Mouse (Mus musculus) kidney, adult 8-10 months (tissue): ENCODE results near the gene Dusp8.

Experiments used
- DNase-seq, 2 experiments: peaks; one replicate each; pipeline ENCODE4 v3.0.0; 2022

The Dusp8 gene

DNA sequence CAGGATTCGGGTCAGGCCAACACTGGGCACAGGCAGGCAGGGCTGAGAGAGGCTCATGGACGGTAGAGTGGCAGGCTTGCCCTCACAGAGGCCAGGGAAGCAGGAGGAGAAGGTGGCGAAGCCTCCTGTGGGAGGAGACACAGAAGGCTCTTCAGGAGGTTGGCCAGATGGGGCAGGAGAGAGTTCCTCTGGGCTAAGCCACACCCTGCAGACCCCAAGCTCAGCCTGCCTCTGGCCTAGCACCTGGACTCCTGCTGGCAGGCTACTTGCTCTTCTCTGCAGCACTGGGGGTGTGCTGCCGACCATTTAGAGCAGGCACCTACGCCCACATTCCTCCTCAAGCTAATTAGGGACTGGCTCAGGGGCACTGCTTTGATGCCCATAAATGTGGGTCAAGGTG lies 11.2 kb downstream of the Dusp8 start:
- DNase-seq, result no peak

DNA sequence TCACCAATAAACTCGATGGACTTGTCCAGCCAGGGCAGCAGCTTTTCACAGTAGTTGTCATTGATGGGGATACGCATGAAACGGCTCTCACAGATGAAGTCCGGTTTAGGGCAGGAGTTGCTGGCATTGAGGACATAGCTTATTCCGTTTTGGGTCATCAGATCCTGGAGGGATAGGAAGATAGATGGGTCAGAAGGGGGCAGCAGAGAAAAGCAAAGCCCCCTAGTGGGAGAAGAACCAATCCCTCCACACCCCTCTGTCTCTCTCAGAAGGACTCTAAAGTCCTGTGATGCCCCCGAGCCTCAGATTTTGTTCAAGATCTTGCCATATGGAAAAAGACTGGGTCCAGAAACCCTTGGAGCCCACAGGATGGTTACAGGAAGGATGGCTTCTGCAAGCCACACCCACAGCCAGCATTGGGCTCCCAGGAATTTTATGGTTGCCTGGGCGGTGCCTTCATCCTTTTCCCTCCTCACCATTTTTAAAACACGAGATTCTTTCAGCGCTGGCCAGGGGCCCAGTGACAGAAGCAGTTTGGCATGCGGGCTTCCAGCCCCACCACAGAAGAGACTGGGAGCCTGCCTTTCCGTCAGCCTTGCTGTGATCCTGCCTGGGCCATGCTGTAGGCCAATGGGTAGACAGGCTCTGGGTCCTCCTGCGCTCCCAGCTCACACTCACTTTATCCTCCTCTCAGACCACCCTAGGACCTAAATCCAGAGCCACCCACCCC lies 11.9 kb downstream of the Dusp8 start:
- peak; percentile 36 to 48 for DNase-seq

DNA sequence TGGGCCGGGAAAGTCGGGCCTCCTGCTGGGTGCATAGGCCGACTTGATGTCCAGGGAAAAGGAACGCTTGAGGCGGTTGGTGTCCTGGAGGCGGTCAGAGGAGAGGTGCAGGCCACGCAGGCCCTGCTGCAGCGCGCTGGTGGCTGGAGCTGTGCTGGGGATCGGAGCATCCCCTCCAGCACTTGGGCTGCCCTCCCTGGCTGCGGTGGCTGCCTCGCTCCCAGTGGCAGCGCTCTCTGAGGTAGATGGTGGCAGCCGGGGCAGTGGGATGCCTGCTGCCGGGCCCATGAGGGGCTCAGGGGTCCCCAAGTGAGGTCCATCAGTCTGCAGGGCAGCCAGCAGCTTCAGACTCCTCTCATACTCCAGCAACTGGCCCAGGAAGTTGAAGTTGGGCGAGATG lies 13.0 kb downstream of the Dusp8 start:
- no peak for DNase-seq

DNA sequence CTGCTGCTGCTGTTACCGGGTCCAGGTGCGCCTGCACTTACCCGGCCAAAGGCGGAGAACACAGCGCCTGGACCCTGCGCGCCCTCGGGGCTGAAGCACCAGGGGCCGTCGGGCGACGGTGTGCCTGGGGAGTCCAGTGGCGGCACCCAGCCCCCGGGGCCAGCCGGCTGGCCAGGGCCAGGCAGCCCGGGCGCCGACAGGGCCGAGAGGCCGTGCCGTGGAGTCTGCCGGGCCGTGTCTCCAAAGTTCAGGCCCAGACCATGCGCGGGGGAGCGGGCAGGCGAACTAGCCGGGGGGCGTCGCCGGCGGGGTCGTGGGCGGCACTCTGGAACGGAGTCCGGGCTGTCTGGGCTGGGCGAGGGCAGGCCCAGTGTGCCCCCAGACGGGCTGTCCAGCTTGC lies 13.5 kb downstream of the Dusp8 start:
- no peak for DNase-seq

DNA sequence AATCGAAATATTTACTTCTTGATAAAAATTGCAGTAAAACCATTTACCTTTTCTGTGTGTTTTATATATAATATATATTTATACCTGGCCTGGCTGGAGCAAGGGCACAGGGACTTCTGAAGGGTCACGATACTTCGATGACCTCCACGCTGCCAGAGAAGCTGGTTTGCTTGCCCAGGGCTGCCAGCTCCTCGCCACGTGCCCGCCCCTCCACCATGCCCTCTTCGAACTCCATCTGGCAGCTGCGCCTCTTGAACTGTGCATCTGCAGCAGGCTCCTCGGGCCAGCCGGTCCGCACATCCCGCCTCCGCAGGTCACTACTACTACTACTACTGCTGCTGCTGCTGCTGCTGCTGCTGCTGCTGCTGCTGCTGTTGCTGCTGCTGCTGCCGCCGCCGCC lies 13.9 kb downstream of the Dusp8 start:
- DNase-seq, result no peak

DNA sequence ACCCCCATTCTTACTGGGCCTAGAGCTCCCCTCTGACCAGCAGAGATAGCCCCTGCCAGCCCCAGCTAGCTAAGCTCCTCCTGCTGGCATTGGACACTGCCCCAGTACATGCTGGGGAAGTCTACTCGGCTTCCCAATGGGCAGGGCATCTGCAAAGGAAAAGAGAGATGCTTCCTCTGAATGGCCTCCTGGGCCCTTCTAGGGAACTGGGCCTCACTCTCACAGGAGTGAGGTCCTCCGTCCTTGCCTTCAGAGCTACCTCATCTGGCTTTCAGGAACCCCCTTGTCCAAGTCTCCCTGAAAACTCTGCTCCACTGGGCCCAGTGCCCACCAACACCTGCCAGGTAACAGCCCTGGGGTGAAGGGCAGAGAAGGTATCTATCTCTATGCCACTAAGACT lies 14.8 kb downstream of the Dusp8 start:
- DNase-seq, result no peak

DNA sequence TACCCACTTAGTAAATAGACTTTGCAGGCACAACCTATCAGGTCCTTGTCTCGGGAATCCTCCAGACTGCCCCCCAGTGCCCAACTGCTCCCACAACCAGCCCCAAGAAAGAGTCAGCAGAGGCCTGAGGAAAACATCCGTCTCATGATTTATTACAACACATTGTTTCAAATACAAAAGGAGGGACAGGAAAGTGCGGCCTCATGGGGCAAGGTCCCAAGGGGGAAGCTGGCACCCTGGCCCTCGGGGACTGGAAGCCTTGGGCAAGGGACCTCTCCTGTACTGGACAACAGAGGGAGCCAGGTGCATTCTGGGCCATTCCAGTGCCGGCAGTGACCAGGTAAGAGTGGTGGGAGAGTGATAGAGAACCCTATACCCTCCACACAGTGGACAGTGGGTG lies 16.3 kb downstream of the Dusp8 start:
- peak in 1 of 2 experiments; percentile 15 for DNase-seq

DNA sequence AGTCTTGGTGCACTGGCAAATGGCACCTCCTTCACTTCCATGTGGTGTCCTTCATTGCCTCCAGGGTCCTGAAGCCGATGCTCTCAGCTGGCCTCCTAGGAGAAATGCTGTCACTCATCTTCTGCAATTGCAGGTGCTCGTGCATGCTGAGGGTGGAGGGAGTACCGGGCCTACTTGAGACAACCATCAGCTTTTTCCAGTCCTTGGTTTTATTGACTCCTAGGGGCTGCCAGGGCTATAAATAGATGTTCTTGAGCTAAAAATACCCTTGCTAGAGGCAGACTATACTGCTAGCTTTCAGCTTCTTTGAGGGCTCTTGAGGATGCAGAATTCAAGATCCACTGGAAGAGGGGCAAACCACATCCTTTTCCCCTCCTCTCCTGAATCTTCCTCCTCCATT lies 18.5 kb downstream of the Dusp8 start:
- no peak for DNase-seq

DNA sequence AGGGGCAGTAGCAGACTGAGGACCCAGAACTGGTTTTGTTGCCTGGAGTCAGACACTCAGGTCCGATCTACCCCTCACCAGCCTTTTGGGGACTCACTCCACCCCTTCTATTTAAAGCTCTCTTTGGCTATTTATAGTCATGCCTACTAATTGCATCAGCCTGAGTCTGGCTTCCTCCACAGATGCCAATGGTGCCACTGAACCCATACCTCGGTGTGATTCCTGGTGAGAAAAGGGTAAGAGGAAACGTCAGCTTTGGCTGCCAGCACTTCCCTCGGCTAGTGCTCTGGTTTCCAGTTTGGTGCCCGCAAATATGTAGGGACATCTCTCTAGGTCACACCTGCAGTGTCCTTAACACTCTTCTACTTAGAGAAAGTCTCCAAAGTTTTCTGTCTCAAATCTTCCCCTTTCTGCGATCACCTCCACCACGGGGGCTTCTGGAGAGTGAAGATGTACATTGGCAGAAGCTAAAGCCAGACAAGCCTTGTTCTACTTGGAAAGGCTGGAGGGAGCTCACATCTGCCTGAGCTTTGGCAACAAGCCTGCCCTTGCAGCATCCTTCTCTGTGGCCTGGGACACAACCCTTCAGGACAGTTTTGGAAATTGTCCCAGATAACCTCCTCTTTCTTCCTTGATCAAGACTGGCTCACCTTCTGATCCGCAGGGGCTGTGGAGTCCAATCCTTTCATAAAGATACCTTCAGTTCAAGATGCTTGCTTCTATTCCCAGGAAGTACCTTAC lies 21.3 kb downstream of the Dusp8 start:
- DNase-seq, result no peak

DNA sequence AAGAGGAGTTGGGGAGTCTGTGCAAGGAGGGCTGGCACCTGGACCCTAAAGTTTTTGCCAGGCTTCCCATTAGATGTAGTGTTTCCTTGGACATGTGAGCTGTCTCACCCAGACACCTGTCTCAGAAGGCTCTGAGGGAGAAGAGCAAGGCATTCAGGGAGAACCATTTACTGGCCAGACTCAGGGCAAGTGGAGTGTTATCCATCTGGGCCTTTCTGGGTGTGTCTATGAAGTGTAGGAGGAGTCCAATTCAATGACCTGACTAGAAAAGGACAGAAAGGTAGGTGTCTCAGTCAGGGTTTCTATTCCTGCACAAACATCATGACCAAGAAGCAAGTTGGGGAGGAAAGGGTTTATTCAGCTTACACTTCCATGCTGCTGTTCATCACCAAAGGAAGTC lies 23.9 kb downstream of the Dusp8 start:
- DNase-seq, result no peak

DNA sequence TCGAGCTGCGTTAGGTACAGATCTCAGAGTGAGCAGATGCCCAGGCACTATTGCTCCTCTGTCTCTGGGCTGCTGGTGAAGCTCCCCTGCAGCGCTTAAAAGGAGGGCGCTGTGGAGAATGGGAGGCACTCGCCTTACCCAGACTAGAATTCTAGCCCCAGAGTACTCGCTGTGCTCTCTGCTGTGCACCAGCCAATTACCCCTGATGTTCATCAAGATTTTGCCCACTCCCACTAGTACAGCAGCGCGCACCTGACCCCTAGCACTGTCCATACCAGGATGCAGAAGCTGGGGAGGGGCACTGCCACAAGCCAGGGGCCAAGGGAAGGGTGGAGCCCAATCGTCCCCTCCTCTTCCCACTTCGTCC lies 24.4 kb downstream of the Dusp8 start:
- no peak for DNase-seq

DNA sequence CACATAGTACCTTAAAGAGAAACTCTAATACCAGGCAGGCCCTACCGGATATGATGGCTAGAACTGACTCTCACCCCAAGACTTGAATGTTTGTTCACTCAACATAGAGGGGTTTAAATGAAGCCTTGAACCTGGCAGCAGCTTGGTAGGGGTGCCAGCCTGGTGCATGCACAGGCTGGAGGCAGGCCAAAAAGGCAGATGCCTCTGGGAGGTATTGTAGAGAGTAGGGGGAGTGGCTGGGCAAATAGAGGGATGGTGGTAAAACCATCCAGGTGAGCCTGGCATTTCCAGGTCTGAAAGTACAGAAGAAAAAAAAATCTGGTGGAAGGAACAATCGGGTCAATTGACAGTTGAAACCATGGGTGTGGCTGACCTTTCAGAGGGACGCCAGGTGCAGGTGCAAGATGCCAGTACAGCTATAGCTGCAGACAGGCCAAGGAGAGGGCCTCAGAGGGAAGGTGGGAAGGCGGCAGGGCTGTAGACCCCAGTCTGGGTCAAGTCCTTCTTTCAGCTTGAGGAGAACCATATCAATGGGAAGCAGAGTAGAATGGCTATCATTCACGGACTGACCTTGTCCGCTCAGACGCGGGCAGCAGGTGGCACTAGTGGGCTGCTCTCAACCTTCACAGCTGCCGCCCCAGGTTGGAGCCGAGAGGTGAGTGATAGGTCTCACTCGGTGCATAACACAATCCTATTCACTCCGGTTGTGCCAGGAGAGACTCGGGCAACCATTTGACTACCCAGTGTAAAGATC lies 25.0 kb downstream of the Dusp8 start:
- DNase-seq, result peak; percentile 51 to 82

DNA sequence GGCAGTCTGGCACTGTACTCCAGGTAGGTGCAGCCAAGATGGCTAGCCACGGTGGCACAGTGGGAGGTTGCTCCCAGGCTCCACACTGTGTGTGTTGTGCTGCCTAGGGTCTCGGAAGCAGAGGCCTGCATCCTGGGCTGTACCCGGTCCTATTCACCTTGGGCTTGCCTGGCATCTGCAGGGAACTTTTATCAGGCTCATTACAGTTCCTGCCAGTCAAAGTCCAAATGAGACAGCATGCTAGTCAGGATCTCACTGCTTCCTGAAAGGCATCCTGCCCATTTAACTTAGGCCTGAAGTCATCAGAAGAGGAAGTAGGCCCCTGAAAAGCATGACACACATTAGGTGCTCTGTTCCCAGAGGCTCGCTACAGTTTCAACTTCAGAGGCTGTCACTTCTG lies 27.2 kb downstream of the Dusp8 start:
- DNase-seq, result no peak

DNA sequence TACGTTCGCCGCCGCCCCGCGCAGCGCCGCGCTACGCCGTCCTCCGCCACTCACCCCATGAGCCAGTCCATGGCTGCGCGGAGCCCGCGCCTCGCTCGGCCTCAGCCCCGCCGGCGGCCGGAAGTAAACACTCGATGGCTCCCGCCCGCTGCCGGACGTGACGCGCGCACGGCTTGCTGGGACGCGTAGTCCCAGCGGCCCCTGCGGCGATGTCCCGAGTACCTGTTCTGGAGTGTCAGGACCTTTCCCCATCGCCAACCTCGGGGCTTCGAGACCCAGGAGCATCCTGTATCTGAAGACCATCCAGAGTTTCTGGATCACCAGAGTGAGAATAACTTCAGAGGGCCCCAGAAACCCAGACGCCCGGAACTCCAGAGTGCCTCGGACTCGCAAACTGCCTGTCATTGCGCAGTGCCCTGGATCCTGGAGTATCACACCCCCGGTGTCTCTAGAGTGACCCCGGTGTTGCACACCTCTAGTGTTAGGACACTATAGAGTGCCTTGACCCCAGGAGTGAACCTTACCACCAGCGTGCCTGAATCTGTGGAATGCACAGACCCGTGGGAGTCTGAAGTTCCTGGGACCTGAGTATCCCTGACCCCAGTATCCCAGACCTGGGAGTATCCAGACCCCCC lies 34.6 kb downstream of the Dusp8 start, which contains the start of gene Mob2:
Mob2 (minus strand) TSS at position 135 of the 635 bp plus-strand sequence.
- DNase-seq, result peak; percentile 87 to 90

DNA sequence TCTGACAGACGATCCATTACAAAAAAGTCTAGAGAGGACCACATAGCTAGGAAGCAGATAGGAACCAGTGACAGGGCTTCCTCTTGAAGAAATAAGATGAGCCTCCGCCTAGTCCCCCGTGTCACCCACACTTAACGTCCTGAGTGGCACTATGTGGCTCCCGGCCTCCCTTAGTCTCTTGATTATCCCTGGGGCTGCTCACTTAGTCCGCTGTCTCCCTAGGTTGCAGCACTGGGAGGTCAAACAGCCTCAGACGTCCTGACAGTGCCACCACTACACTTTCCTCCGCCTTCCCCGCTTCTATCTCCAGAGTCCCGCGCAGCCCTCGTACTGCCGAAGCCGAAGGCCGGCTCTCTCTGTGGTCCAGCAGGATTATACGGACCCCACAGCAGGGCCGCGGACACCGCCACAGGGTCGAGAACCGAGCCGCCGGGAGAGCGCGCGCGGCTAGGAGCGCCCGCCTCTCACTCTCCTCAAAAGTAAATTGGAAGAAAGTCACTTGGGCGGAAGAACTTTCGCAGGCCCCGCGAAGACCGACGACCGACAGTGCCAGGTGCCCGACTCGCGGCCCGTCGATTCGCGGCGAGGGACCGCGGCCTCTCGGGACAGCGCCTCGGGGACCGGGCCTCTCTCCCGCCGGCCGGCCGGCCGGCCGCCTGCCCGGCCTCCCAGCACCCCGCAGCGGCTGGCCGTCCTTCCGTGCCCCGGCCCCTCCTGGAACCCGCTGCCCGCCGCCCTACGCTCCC lies 35.3 kb downstream of the Dusp8 start:
- DNase-seq, result peak in 1 of 2 experiments; percentile 11

DNA sequence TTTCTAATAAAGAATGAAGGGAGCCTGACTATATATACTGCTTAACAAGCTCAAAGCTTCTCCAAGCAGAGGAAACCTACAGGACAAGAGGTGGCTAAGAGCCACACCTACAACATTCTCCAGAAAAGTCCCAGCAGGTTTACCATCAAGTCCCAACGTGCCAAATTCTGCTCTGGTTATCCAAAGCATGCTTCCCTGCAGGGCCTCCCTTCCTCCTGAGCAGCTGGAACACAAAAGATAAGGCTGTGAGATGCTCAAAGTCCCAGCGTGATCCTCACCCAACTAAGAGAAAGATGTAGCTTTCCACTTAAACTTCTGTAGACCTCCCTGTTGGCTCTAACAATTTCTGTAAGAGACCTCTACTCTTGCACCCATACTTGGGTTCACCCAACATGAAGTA lies 36.6 kb downstream of the Dusp8 start:
- DNase-seq, result no peak

DNA sequence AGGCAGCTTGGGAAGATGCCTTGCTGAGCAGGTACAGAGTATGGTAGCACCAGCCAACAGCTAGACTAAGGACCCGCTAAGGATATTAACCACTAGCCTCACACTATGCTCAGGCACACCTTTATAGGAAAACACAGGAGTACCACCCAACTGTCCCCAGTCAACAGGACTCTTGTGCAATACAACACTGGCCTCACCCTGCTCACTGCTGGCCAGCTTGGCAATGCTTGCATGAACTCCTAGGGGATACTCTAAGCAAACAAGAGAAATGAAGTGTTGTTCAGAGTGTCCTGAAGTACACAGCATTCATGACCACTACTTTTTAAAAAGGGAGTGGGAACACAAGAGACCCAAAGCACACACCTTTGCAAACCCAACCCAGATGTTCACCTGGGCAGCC lies 38.5 kb downstream of the Dusp8 start:
- DNase-seq, result no peak

DNA sequence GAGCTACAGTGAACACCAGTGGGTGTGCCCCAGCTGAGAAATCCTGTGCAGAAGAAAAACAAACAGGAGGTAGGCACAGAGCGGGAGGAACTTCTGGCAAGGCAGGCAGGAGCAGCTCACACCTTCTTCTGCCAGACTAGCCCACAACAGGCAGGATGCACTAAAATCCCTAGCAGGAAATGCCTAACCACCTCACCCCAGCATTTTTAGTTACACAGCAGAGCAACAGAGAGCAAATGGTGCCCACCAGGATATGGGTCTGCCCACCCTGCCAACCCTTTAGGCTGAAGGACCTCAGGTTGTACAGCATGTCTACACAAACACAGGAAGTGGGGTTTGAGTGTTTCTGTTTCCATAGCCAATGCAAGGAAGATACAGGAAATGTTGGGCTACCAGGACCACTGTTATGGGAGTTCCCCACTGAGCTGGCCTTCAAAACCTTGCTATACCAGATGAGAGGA lies 39.0 kb downstream of the Dusp8 start:
- no peak for DNase-seq

DNA sequence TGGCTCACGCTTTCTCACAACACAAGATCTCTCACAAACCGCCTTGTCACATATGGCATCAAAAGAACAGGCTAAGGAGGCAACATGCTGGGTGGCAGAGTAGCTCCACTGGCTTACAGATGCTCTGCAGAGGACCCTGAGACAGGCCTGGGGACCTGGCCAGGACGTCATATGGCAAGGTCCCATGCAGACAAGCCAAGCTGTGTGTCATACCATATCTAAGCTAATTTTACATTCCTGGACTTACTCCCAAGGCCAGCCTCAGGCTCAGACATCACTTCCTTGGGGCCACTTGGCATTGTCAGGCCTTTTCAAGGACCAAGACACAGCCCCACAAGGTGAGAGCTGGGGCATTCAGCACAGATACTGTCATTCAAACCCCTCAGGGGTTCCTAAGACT lies 40.2 kb downstream of the Dusp8 start:
- DNase-seq, result no peak

DNA sequence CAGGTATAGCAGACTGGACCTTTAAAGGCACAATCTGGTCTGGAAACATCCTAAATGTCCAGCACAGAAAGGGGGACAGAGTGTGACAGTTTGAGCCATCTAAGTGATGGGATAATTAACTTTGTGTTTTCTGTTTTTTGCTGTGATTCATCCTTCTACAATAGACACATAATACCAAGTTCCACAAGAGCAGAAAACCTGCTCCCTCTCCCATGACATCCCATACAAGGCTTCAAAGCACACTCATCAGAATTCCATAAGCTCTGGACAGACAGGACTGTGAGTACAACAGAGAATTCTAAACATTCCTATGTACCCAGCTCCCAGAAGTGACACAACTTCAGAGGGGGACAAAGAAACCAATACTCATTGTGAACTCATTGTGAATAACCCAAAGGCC lies 45.1 kb downstream of the Dusp8 start:
- no peak for DNase-seq

DNA sequence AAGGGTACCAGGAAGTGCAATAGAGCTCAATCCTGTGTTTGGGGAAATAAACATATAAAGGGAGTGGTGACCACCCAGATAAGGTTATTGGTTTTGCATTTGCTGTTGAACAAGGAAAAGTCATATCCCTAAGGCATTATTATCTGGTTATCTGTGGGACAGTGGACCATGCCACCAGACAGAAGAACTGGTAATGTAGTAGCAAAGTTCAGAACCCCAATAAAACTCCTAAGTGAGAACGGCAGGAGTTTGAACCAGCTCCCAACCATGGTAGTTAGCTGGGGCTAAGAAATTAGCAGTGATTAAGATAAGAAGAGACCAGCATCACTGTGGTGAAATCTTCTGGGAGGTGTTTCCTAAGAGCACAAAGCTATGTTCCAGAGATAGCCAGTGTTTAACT lies 49.7 kb downstream of the Dusp8 start:
- DNase-seq, result no peak

DNA sequence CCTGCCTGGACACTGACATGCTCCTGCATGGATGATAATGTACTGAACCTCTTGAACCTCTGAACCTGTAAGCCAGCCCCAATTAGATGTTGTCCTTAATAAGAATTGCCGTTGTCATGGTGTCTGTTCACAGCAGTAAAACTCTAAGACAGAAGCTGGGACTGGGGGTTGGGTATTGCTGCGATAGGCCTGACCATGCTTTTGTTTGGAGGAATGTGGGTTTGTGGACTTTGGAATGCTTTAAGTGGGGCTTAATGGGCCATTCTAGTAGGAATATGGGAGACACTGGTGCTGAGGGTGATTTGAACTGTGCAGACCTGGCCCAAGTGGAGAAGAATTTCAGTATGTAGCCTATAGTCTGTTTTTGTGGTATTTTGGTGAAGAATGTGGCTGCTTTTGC lies 50.3 kb downstream of the Dusp8 start:
- no peak for DNase-seq

DNA sequence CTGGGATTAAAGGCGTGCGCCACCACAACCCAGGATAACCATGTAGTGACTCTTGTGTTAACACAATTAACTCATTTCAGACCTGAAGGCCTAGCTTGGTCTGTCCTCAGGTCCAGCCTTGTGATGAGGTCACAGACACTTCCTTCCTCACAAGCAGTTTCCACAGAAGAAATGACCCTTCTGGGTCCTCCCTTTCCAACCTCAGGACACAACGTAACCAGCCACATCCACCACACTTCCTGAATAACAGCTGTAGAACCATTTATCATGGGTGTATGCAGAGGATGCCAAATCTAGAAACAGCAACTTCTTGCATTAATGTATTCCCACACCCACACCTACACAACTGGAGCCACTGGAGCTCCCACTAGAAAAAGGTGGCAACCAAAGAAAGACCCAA lies 54.9 kb downstream of the Dusp8 start:
- DNase-seq, result peak in 1 of 2 experiments; percentile 9
